Mouse (Mus musculus): ENCODE results near the gene Trpv5. TPM values are rescaled to one million over a fixed set of nuclear protein-coding genes. Genes with fewer than 3 reads are reported as not detected.

Trpv5 gene
- polyA plus RNA-seq, 1 experiment from 2014 or later, result not detected

DNA sequence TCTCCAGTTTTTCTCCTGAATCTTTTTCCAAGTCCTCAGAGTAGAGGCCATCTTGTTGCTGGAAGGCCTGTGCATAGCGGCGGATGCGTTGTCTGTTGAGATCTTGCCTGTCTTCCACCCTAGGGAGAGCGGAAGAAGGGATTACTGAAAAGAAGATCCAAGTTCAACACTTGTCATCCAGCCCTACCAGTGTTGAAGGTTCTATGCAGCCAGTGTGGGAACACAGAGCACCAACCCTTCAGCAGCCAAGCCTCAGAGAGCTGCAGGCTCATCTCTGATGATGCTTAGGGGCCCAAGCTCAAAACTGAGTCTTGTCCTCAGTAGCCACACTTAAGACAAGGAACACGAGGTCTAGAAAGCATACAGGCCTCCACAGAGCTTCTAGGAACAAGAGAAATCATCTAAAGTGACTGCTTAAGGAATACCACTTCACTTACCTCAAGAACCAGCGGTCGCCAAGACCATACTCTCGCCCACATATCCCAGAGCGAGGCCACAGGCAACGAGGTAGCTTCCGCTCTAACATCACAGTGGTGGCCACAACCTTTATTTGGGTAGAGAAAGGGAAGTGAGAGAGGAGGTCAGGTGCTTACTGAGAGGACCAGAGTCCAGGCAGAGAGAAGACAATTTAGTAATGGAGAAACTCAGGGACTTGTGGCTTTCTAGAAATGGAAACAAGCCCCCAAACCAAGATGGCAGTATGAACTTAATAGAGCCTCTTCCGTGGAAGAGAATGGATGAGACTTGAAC is 59.2 kb downstream of the Trpv5 start:
- ATAC-seq (no peak), DNase-seq (ENCODE audit: low read depth, low spot score) (no peak)
- no peaks in the 10 kb centered on the region for H3K27me3 ChIP-seq
- in situ Hi-C loops (cut with MboI; ENCODE audit: low pct_unique_long_range_greater_than_20kb), result loop anchor here (25.0 kb wide), 1 partner anchor 966 kb away; the partner anchor contains the start of gene Tcaf3
- ChIA-PET CTCF (interaction anchor here (1.0 to 1.8 kb wide), 3 partner anchors 10 to 16 kb away, joined by 3 to 7 read pairs (median 6); partner anchors contain the start of gene Trpv6), POLR2A (no interaction called here)
- no peak for TF ChIP-seq CTCF (IDR thresholded peaks at IDR 0.05)

- DNase-seq (ENCODE audit: low read depth, low spot score) (no peak), ATAC-seq (no peak)
- no peak for TF ChIP-seq CTCF (IDR thresholded peaks at IDR 0.05)
- CTCF ChIA-PET, result no interaction called here
- H3K27me3 ChIP-seq, result no peaks in the 10 kb centered on the region
- POLR2A ChIA-PET, result no interaction called here
- in situ Hi-C loops (cut with MboI; ENCODE audit: low pct_unique_long_range_greater_than_20kb), result loop anchor here (25.0 kb wide), 1 partner anchor 967 kb away; the partner anchor contains the start of gene Tcaf3
Observed at GRCm38 (mm10) chr6:41620173-41620798, 60.3 kb downstream of the Trpv5 start.

- DNase-seq (ENCODE audit: low read depth, low spot score), result no peak
- ChIA-PET POLR2A (no interaction called here), CTCF (interaction anchor here (0.9 kb wide), 2 partner anchors 9 to 59 kb away, joined by 3 to 4 read pairs; no protein-coding TSS in a partner anchor)
- ATAC-seq, result no peak
- in situ Hi-C loops (cut with MboI; ENCODE audit: low pct_unique_long_range_greater_than_20kb), result loop anchor here (5.0 to 25.0 kb wide), 2 partner anchors 650 to 980 kb away; partner anchors contain the start of gene Tcaf3
- TF ChIP-seq CTCF (IDR thresholded peaks at IDR 0.05), result no peak
- H3K27me3 ChIP-seq, result no peaks in the 10 kb centered on the region
Observed at GRCm38 (mm10) chr6:41607637-41608036, 72.9 kb downstream of the Trpv5 start.

DNA sequence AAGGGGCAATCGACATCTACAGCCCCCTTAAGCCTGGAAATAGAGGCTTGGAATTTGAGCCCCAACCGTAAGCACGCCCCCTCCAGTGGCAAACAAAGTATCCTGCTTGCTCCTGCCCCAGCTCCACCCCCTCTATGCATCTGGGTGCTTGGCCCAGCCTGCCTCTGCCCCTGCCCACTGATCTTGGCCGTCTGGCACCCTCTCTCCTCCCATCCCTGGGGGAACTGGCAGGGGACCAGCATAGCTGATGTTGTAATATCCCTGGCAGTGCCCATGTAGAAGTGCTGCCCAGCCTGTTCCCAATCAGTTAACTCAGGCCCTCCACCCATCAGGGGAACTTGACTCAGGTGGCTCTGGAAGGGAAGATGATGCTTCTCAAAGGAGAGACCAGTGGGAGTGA is 74.4 kb downstream of the Trpv5 start:
- TF ChIP-seq CTCF (IDR thresholded peaks at IDR 0.05), result no peak
- POLR2A ChIA-PET, result no interaction called here
- in situ Hi-C loops (cut with MboI; ENCODE audit: low pct_unique_long_range_greater_than_20kb), result loop anchor here (5.0 to 25.0 kb wide), 2 partner anchors 651 to 981 kb away; partner anchors contain the start of gene Tcaf3

DNA sequence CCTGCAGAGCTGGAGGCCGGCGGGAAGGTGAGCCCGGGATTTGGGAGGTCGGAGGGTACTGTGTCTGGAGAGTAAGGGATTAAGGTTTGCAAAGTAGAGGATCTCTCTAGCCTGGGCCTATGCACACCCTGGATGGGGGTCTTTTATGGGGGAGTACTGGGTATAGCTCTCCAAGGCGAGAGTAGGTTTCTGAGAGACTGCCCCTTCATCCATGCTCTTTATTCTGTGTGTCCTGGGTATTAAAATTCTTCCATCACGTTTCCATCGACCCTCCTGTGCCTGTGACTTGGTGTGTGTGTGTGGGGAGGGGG is 74.8 kb downstream of the Trpv5 start:
- TF ChIP-seq CTCF (IDR thresholded peaks at IDR 0.05), result no peak
- POLR2A ChIA-PET, result no interaction called here
- ATAC-seq (peak; percentile 3), DNase-seq (ENCODE audit: low read depth, low spot score) (no peak)
- CTCF ChIA-PET, result interaction anchor here (1.5 to 1.6 kb wide), 2 partner anchors 10 to 12 kb away, joined by 4 read pairs; no protein-coding TSS in a partner anchor
- in situ Hi-C loops (cut with MboI; ENCODE audit: low pct_unique_long_range_greater_than_20kb), result loop anchor here (5.0 to 25.0 kb wide), 2 partner anchors 652 to 982 kb away; partner anchors contain the start of gene Tcaf3
- no peaks in the 10 kb centered on the region for H3K27me3 ChIP-seq

More for the DNA sequence above, 74.4 kb downstream of the Trpv5 start:
- CTCF ChIA-PET, result interaction anchor here (1.3 to 1.6 kb wide), 2 partner anchors 12 to 16 kb away, joined by 3 to 4 read pairs; no protein-coding TSS in a partner anchor
- DNase-seq (ENCODE audit: low read depth, low spot score) (peak; percentile 41), ATAC-seq (peak; percentile 45)
- no peaks in the 10 kb centered on the region for H3K27me3 ChIP-seq

- TF ChIP-seq CTCF (IDR thresholded peaks at IDR 0.05), result no peak
- peak; percentile 96 for ATAC-seq
- in situ Hi-C loops (cut with MboI; ENCODE audit: low pct_unique_long_range_greater_than_20kb), result loop anchor here (5.0 to 25.0 kb wide), 2 partner anchors 652 to 982 kb away; partner anchors contain the start of gene Tcaf3
- ChIA-PET POLR2A (interaction anchor here (0.6 to 0.7 kb wide), 4 partner anchors 30 to 138 kb away, joined by 3 to 8 read pairs (median 6); no protein-coding TSS in a partner anchor), CTCF (interaction anchor here (0.7 to 1.9 kb wide), 7 partner anchors 10 to 717 kb away, joined by 3 to 7 read pairs (median 3); no protein-coding TSS in a partner anchor)
- no peaks in the 10 kb centered on the region for H3K27me3 ChIP-seq
- no peak for DNase-seq (ENCODE audit: low read depth, low spot score)
Observed at GRCm38 (mm10) chr6:41605061-41605793, 75.3 kb downstream of the Trpv5 start, which contains the start of gene Ephb6. Ephb6 (plus strand) TSS chr6:41605482.

DNA sequence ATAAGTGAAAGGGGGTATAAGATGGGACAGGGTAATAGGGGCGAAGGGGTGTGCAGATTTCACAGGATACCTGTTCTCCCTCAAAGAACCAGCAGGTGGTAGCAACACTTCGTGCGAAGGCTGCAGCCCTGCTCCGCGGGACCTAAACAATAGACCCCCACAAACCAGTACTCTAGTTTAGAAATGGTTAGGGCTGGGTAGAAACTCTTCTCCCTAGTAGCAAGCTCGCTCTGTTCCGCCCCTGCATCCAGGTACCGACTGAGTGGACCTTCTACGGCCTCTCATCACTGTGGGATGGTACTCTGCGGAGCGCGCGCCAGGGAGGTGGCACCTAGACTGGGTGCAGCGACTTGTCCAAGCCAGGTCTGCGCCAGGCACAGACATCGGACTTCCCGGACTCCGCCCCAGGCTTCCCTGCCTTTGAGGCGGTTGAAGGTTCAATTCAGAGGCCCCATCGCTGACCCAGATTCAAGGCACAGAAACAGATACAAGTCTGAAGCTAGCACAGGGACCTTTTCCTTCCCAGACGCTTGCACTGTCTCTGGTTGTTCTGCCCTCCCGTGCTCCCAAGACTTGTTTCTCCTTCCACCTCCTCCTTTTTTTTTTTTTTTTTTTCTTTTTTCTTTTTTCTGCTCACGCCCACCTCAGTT is 76.0 kb downstream of the Trpv5 start:
- in situ Hi-C loops (cut with MboI; ENCODE audit: low pct_unique_long_range_greater_than_20kb), result loop anchor here (5.0 to 25.0 kb wide), 2 partner anchors 653 to 983 kb away; partner anchors contain the start of gene Tcaf3
- DNase-seq (ENCODE audit: low read depth, low spot score) (no peak), ATAC-seq (peak; percentile 42)
- TF ChIP-seq CTCF (IDR thresholded peaks at IDR 0.05), result no peak
- no peaks in the 10 kb centered on the region for H3K27me3 ChIP-seq
- ChIA-PET CTCF (interaction anchor here (0.7 to 1.9 kb wide), 6 partner anchors 9 to 718 kb away, joined by 3 to 7 read pairs (median 3); no protein-coding TSS in a partner anchor), POLR2A (interaction anchor here (0.6 to 0.7 kb wide), 4 partner anchors 29 to 139 kb away, joined by 3 to 8 read pairs (median 6); no protein-coding TSS in a partner anchor)

Other genes starting within 250 kb of the Trpv5 start
- not detected for gene Gm10334, start 234.6 kb downstream of the Trpv5 start, polyA plus RNA-seq (2021)
- gene Prss1, start 221.8 kb downstream of the Trpv5 start, polyA plus RNA-seq (2021), result not detected
- gene Prss2, start 159.0 kb downstream of the Trpv5 start, polyA plus RNA-seq (2021), result not detected
- 35.5 TPM for gene Ephb6, start 75.3 kb downstream of the Trpv5 start, polyA plus RNA-seq (2021)
- 1.2 TPM for gene Trpv6, start 44.4 kb downstream of the Trpv5 start, polyA plus RNA-seq (2021)
- gene Llcfc1, start 3.7 kb upstream of the Trpv5 start, polyA plus RNA-seq (2021), result not detected
- not detected for gene Kel, start 23.6 kb upstream of the Trpv5 start, polyA plus RNA-seq (2021)
- gene Olfr459, start 94.4 kb upstream of the Trpv5 start, polyA plus RNA-seq (2021), result not detected
- not detected for gene Pip, start 166.8 kb upstream of the Trpv5 start, polyA plus RNA-seq (2021)
- gene Sval2, start 172.2 kb upstream of the Trpv5 start, polyA plus RNA-seq (2021), result not detected

Data from Patski (cell line).